Mouse (Mus musculus): Measurements from ENCODE around the gene Dalrd3. TPM values are rescaled to one million over a fixed set of nuclear protein-coding genes. Genes with fewer than 3 reads are reported as not detected.

Dalrd3 gene
- total and polyA plus RNA-seq, 3 experiments, result 85.8 to 126 TPM; not detected in 1

DNA sequence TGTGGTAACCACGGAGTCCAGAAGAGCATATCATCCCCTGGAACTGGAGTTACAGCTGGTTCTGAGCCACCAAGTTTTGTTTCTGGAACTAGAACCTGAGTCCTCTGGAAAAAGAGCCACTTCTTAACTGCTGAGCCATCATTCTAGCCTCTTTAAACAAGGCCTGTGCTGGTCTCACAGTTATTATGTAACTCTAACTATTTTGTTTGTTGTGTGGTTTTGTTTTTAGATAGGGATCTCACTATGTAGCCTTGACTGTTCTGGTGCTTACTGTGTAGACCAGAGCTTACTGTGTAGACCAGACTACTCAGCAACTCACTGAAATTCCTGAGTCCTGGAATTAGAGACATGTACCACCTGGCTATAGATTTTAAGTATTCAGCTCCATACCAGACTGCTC, 22.8 kb upstream of the Dalrd3 start:
- no peak for DNase-seq (ENCODE audit: low read depth, low spot score)
- Histone ChIP-seq H3K9ac (ENCODE audit: control insufficient read depth, low read depth, low read length, poor library complexity, severe bottlenecking) (no peak overlapping the region), H3K79me2 (ENCODE audit: control insufficient read depth, insufficient read depth, low read length, poor library complexity) (no peaks in the 10 kb centered on the region), H3K4me3 (ENCODE audit: control insufficient read depth in 1 of 2, insufficient read depth in 1 of 2, low read depth in 2 of 2, low read length in 2 of 2) (no peak overlapping the region), H3K27me3 (ENCODE audit: control insufficient read depth in 1 of 2, insufficient read depth in 2 of 2, low read length in 2 of 2) (no peaks in the 10 kb centered on the region), H3K9me3 (replicated peaks; ENCODE audit: insufficient read depth, low read length) (no peaks in the 10 kb centered on the region), H3K4me1 (ENCODE audit: control insufficient read depth in 1 of 2, insufficient read depth in 2 of 2, low read length in 2 of 2) (no peaks in the 10 kb centered on the region), H3K27ac (ENCODE audit: control insufficient read depth, low read depth, low read length) (no peak overlapping the region), H3K36me3 (ENCODE audit: control insufficient read depth in 1 of 2, insufficient read depth in 2 of 2, low read length in 2 of 2) (peaks cover 0 to 55% of the 10 kb centered on the region in 2 experiments; a peak in 3 of 4 replicates)
- no peak for TF ChIP-seq MAX (IDR thresholded peaks at IDR 0.05; ENCODE audit: low read length)
- no peak for TF ChIP-seq USF2 (IDR thresholded peaks at IDR 0.05; ENCODE audit: borderline replicate concordance in 1 of 2, insufficient read depth in 1 of 2, low read depth in 1 of 2, low read length in 2 of 2)
- no peak for TF ChIP-seq NRF1 (IDR thresholded peaks at IDR 0.05; ENCODE audit: insufficient read depth, low read depth, low read length, poor library complexity, severe bottlenecking)
- TF ChIP-seq CHD1 (IDR thresholded peaks at IDR 0.05; ENCODE audit: low read depth, low read length), result no peak
- no peak for TF ChIP-seq ZNF384 (IDR thresholded peaks at IDR 0.05; ENCODE audit: low read depth, low read length)
- no peak for TF ChIP-seq ZMIZ1 (IDR thresholded peaks at IDR 0.05; ENCODE audit: low read depth, low read length)
- no peak for TF ChIP-seq POLR2AphosphoS5 (IDR thresholded peaks at IDR 0.05; ENCODE audit: borderline replicate concordance, low read depth, low read length)
- TF ChIP-seq USF1 (IDR thresholded peaks at IDR 0.05; ENCODE audit: low read depth, low read length), result no peak
- TF ChIP-seq RCOR1 (IDR thresholded peaks at IDR 0.05; ENCODE audit: low read depth, low read length), result no peak
- TF ChIP-seq UBTF (IDR thresholded peaks at IDR 0.05; ENCODE audit: borderline replicate concordance, insufficient read depth, low read depth, low read length), result no peak
- no peak for TF ChIP-seq HCFC1 (IDR thresholded peaks at IDR 0.05; ENCODE audit: low read depth, low read length)
- TF ChIP-seq MYB (IDR thresholded peaks at IDR 0.05; ENCODE audit: low read depth, low read length), result no peak
- TF ChIP-seq GATA1 (IDR thresholded peaks at IDR 0.05; ENCODE audit: low read depth, low read length), result no peak
- no peak for TF ChIP-seq MAFK (IDR thresholded peaks at IDR 0.05; ENCODE audit: borderline replicate concordance, low read depth, low read length)

DNA sequence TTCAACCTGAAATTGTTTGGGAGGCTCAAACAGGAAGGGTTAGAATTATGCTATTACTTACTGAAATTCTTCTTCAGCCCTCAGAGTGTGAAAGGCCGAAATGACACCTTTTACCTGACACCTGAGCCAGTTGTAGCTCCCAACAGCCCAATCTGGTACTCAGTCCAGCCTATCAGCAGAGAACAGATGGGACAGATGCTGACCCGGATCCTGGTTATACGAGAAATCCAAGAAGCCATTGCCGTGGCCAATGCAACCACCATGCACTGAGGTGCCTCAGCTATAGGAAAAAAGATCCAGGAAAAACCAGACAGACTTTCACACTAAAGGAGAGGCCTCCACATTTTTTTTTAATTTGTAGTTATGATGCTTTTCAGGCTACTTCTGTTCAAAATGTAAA, 10.5 kb upstream of the Dalrd3 start:
- Histone ChIP-seq H3K27me3 (ENCODE audit: control insufficient read depth in 1 of 2, insufficient read depth in 2 of 2, low read length in 2 of 2) (no peaks in the 10 kb centered on the region), H3K9me3 (replicated peaks; ENCODE audit: insufficient read depth, low read length) (no peaks in the 10 kb centered on the region), H3K27ac (ENCODE audit: control insufficient read depth, low read depth, low read length) (no peak overlapping the region), H3K4me1 (ENCODE audit: control insufficient read depth in 1 of 2, insufficient read depth in 2 of 2, low read length in 2 of 2) (peaks cover 0 to 24% of the 10 kb centered on the region in 2 experiments; a peak in 3 of 4 replicates), H3K36me3 (ENCODE audit: control insufficient read depth in 1 of 2, insufficient read depth in 2 of 2, low read length in 2 of 2) (peaks cover 24 to 30% of the 10 kb centered on the region in 2 experiments), H3K4me3 (ENCODE audit: control insufficient read depth in 1 of 2, insufficient read depth in 1 of 2, low read depth in 2 of 2, low read length in 2 of 2) (no peak overlapping the region), H3K9ac (ENCODE audit: control insufficient read depth, low read depth, low read length, poor library complexity, severe bottlenecking) (no peak overlapping the region), H3K79me2 (ENCODE audit: control insufficient read depth, insufficient read depth, low read length, poor library complexity) (peaks cover 20% of the 10 kb centered on the region)
- no peak for TF ChIP-seq ZNF384 (IDR thresholded peaks at IDR 0.05; ENCODE audit: low read depth, low read length)
- no peak for TF ChIP-seq KAT2A (conservative IDR thresholded peaks at IDR 0.05; ENCODE audit: low read depth, low read length)
- TF ChIP-seq MAFK (IDR thresholded peaks at IDR 0.05; ENCODE audit: borderline replicate concordance, low read depth, low read length), result no peak
- no peak for TF ChIP-seq GATA1 (IDR thresholded peaks at IDR 0.05; ENCODE audit: low read depth, low read length)
- no peak for TF ChIP-seq MYC (IDR thresholded peaks at IDR 0.05; ENCODE audit: low read depth, low read length)
- no peak for TF ChIP-seq JUND (IDR thresholded peaks at IDR 0.05; ENCODE audit: low read depth, low read length)
- no peak for TF ChIP-seq CHD2 (IDR thresholded peaks at IDR 0.05; ENCODE audit: low read length)
- no peak for TF ChIP-seq ELF1 (IDR thresholded peaks at IDR 0.05; ENCODE audit: low read depth, low read length)
- TF ChIP-seq NELFE (IDR thresholded peaks at IDR 0.05; ENCODE audit: low read depth, low read length), result no peak
- no peak for TF ChIP-seq RAD21 (IDR thresholded peaks at IDR 0.05; ENCODE audit: low read depth, low read length)
- no peak for TF ChIP-seq TCF12 (IDR thresholded peaks at IDR 0.05; ENCODE audit: low read depth, low read length)
- no peak for TF ChIP-seq ZC3H11A (IDR thresholded peaks at IDR 0.05; ENCODE audit: low read depth, low read length)
- TF ChIP-seq MEF2A (IDR thresholded peaks at IDR 0.05; ENCODE audit: extremely low read depth, insufficient replicate concordance, low read depth, low read length, poor library complexity, severe bottlenecking), result no peak
- no peak for DNase-seq (ENCODE audit: low read depth, low spot score)
